Mouse (Mus musculus): ENCODE data around the gene Igf2bp3. TPM values are rescaled to one million over a fixed set of nuclear protein-coding genes. Genes with fewer than 3 reads are reported as not detected.

Gene Igf2bp3
- polyA plus RNA-seq, 1 experiment from 2014 or later, result 96.8 TPM

GRCm38 (mm10) chr6:49114457-49114856 lies 100.3 kb downstream of the Igf2bp3 start:
- H3K27me3 ChIP-seq (replicated peaks), result no peaks in the 10 kb centered on the region
- no peak overlapping the region for H3K9ac ChIP-seq
- no peaks in the 10 kb centered on the region for H3K36me3 ChIP-seq
- ATAC-seq, result peak; percentile 91
- H3K4me3 ChIP-seq (replicated peaks), result no peak overlapping the region
- 67% methylated on average over 6 of the region's 6 CpGs for WGBS
- no peak overlapping the region for H3K4me2 ChIP-seq (replicated peaks)
- H3K4me1 ChIP-seq (replicated peaks), result no peaks in the 10 kb centered on the region
- H3K27ac ChIP-seq, result peak overlapping the region; percentile 39; the same call in 1 of the 2 replicates
- H3K9me3 ChIP-seq, result no peaks in the 10 kb centered on the region

GRCm38 (mm10) chr6:49113895-49114294 lies 100.9 kb downstream of the Igf2bp3 start:
- Histone ChIP-seq H3K36me3 (no peaks in the 10 kb centered on the region), H3K27ac (peak overlapping the region; percentile 39; the same call in 1 of the 2 replicates), H3K4me1 (replicated peaks) (no peaks in the 10 kb centered on the region), H3K9me3 (no peaks in the 10 kb centered on the region), H3K4me2 (replicated peaks) (no peak overlapping the region), H3K4me3 (replicated peaks) (no peak overlapping the region), H3K27me3 (replicated peaks) (no peaks in the 10 kb centered on the region), H3K9ac (no peak overlapping the region)
- ATAC-seq, result peak; percentile 90
- 58% methylated on average over 7 of the region's 7 CpGs for WGBS

DNA sequence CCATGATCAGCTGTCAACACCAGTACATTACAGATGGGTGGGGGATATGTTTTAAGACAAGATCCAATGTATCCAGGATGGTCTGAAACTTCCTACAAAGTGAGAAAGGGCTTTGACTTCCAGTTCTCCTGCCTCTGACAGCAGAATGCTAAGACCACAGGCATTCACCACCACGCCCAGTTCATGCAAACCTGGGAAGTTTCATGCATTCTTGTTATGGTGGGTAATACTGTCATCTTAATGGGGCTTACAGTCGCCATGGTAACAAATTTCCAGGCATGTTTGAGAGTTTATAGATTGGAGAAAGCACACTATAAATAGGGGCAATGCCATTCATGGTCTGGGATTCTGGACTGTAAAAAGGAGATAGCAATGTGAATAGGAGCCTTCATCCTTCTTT lies 105.6 kb downstream of the Igf2bp3 start:
- Histone ChIP-seq H3K27ac (no peak overlapping the region), H3K4me3 (replicated peaks) (no peak overlapping the region), H3K4me1 (replicated peaks) (no peaks in the 10 kb centered on the region), H3K9ac (no peak overlapping the region), H3K9me3 (no peaks in the 10 kb centered on the region), H3K4me2 (replicated peaks) (no peak overlapping the region), H3K36me3 (peaks cover 12% of the 10 kb centered on the region), H3K27me3 (replicated peaks) (no peaks in the 10 kb centered on the region)
- ATAC-seq, result no peak
- 89% methylated on average over 2 of the region's 2 CpGs for WGBS

GRCm38 (mm10) chr6:49106746-49107500 lies 107.8 kb downstream of the Igf2bp3 start:
- no peaks in the 10 kb centered on the region for H3K27me3 ChIP-seq (replicated peaks)
- H3K36me3 ChIP-seq, result peaks cover 12% of the 10 kb centered on the region
- 90% methylated on average over 15 of the region's 15 CpGs for WGBS
- H3K9me3 ChIP-seq, result no peaks in the 10 kb centered on the region
- no peak overlapping the region for H3K9ac ChIP-seq
- ATAC-seq, result no peak
- H3K4me1 ChIP-seq (replicated peaks), result no peaks in the 10 kb centered on the region
- no peak overlapping the region for H3K4me2 ChIP-seq (replicated peaks)
- no peak overlapping the region for H3K27ac ChIP-seq
- H3K4me3 ChIP-seq (replicated peaks), result no peak overlapping the region

DNA sequence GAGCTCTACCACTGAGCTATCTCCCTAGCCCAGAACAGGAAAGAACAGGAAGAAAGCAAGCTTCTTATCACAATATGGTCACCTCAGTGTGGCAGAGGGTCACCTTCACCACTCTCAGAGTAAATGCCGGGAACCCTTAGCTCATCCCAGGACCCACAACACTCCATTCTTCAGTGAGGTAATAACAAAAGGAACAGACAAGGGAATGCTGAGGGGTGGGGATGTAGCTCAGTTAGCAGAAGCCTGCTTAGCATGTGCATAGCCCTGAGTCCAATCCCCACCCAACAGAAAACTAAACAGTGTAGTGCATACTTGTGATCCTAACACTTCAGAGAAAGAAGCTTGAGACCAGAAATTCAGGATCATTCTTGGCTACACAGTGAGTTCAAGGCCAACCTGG lies 115.7 kb downstream of the Igf2bp3 start:
- Histone ChIP-seq H3K27me3 (replicated peaks) (no peaks in the 10 kb centered on the region), H3K4me3 (replicated peaks) (no peak overlapping the region), H3K4me1 (replicated peaks) (peaks cover 14% of the 10 kb centered on the region; the same call in 1 of the 2 replicates)

GRCm38 (mm10) chr6:49097596-49098110 lies 117.1 kb downstream of the Igf2bp3 start:
- peaks cover 15% of the 10 kb centered on the region for H3K36me3 ChIP-seq
- no peaks in the 10 kb centered on the region for H3K27me3 ChIP-seq (replicated peaks)
- no peak for ATAC-seq
- no peak overlapping the region for H3K9ac ChIP-seq
- H3K4me2 ChIP-seq (replicated peaks), result no peak overlapping the region
- H3K27ac ChIP-seq, result no peak overlapping the region; the same call in 1 of the 2 replicates
- no peak overlapping the region for H3K4me3 ChIP-seq (replicated peaks)
- 80% methylated on average over 5 of the region's 5 CpGs for WGBS
- no peaks in the 10 kb centered on the region for H3K9me3 ChIP-seq
- H3K4me1 ChIP-seq (replicated peaks), result peaks cover 14% of the 10 kb centered on the region; the same call in 1 of the 2 replicates

More for the DNA sequence above, 115.7 kb downstream of the Igf2bp3 start:
- ATAC-seq, result no peak
- Histone ChIP-seq H3K36me3 (peaks cover 9% of the 10 kb centered on the region), H3K9me3 (no peaks in the 10 kb centered on the region), H3K9ac (no peak overlapping the region), H3K4me2 (replicated peaks) (no peak overlapping the region), H3K27ac (no peak overlapping the region)
- WGBS, result 97% methylated on average over 1 of the region's 1 CpGs

DNA sequence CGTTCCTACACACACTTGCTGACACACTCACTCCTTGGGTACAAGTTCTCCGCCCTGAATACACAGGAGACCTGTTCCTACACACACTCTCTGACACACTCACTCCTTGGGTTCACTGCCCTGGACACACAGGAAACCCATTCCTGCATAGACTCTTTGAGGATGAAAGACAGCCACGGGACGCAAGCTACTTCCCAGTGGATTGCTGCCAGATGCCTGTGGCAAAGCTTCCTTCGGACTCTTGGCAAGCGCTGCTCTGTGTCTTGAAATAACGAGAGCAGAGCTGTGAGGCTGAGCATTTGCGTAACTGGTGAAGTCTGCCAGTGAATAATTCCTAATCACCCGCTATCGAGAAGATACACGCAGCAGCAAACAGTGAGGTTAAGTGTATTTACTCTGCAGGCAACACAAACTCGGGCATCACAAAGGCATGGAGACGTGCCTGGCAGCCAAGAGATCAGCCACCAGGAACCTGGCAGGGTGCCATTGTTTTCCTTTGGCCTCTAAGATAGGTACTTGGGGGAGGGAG lies 117.8 kb downstream of the Igf2bp3 start:
- peak; percentile 57 for ATAC-seq
- Histone ChIP-seq H3K9ac (no peak overlapping the region), H3K4me3 (replicated peaks) (no peak overlapping the region), H3K4me1 (replicated peaks) (peaks cover 14% of the 10 kb centered on the region; the same call in 1 of the 2 replicates), H3K36me3 (peaks cover 15% of the 10 kb centered on the region), H3K27ac (peak overlapping the region; percentile 13; the same call in 1 of the 2 replicates), H3K9me3 (no peaks in the 10 kb centered on the region), H3K4me2 (replicated peaks) (peak overlapping the region; percentile 23), H3K27me3 (replicated peaks) (no peaks in the 10 kb centered on the region)
- WGBS, result 36% methylated on average over 13 of the region's 13 CpGs

- Histone ChIP-seq H3K27me3 (replicated peaks) (no peaks in the 10 kb centered on the region), H3K27ac (peak overlapping the region; percentile 13; the same call in 1 of the 2 replicates), H3K4me1 (replicated peaks) (peaks cover 14% of the 10 kb centered on the region; the same call in 1 of the 2 replicates), H3K36me3 (peaks cover 18% of the 10 kb centered on the region), H3K9ac (no peak overlapping the region), H3K9me3 (no peaks in the 10 kb centered on the region), H3K4me3 (replicated peaks) (no peak overlapping the region), H3K4me2 (replicated peaks) (peak overlapping the region; percentile 23; the same call in 1 of the 2 replicates)
- 67% methylated on average over 7 of the region's 7 CpGs for WGBS
- ATAC-seq, result peak; percentile 37; the same call in 1 of the 2 replicates
Measured at GRCm38 (mm10) chr6:49096421-49096820, 118.3 kb downstream of the Igf2bp3 start.

- H3K36me3 ChIP-seq, result peaks cover 24% of the 10 kb centered on the region
- no peak for ATAC-seq
- H3K4me3 ChIP-seq (replicated peaks), result no peak overlapping the region
- no peak overlapping the region for H3K27ac ChIP-seq
- H3K9ac ChIP-seq, result no peak overlapping the region
- H3K9me3 ChIP-seq, result no peaks in the 10 kb centered on the region
- H3K27me3 ChIP-seq (replicated peaks), result no peaks in the 10 kb centered on the region
- H3K4me1 ChIP-seq (replicated peaks), result peaks cover 14% of the 10 kb centered on the region; the same call in 1 of the 2 replicates
- H3K4me2 ChIP-seq (replicated peaks), result no peak overlapping the region
- WGBS, result 87% methylated on average over 10 of the region's 10 CpGs
Measured at GRCm38 (mm10) chr6:49094968-49095367, 119.8 kb downstream of the Igf2bp3 start.

GRCm38 (mm10) chr6:49083008-49083407 lies 131.7 kb downstream of the Igf2bp3 start:
- WGBS, result 86% methylated on average over 4 of the region's 4 CpGs
- no peak for ATAC-seq

DNA sequence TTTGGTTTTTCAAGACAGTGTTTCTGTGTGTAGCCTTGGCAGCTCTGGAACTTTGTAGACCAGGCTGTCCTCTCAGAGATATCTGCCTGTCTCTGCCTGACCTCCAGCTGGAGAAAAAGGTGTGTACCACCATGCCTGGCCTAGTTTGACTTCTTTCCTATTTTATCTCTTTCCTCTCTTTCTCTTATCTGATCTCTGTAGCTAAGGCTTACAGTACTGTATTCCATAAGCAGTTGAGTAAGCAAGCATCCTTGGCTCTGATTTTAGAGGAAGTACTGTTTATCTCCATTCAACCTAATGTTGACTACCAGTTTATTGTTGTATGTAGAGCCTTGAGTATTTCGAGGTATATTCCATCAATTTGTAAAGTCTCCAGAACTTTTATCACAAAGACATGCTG lies 135.4 kb downstream of the Igf2bp3 start:
- H3K9ac ChIP-seq, result no peak overlapping the region
- 90% methylated on average over 1 of the region's 1 CpGs for WGBS
- H3K9me3 ChIP-seq, result no peaks in the 10 kb centered on the region
- H3K27ac ChIP-seq, result no peak overlapping the region
- H3K4me2 ChIP-seq (replicated peaks), result no peak overlapping the region
- no peak for ATAC-seq
- H3K36me3 ChIP-seq, result peaks cover 6% of the 10 kb centered on the region; the same call in 1 of the 2 replicates
- peaks cover 7% of the 10 kb centered on the region for H3K4me1 ChIP-seq (replicated peaks)
- no peaks in the 10 kb centered on the region for H3K27me3 ChIP-seq (replicated peaks)
- no peak overlapping the region for H3K4me3 ChIP-seq (replicated peaks)

More at GRCm38 (mm10) chr6:49083008-49083407, 131.7 kb downstream of the Igf2bp3 start:
- Histone ChIP-seq H3K27ac (no peak overlapping the region), H3K9me3 (no peaks in the 10 kb centered on the region), H3K4me3 (replicated peaks) (no peak overlapping the region), H3K4me2 (replicated peaks) (no peak overlapping the region), H3K9ac (no peak overlapping the region), H3K4me1 (replicated peaks) (no peaks in the 10 kb centered on the region), H3K36me3 (peaks cover 18% of the 10 kb centered on the region), H3K27me3 (replicated peaks) (no peaks in the 10 kb centered on the region)

GRCm38 (mm10) chr6:49077894-49078293 lies 136.9 kb downstream of the Igf2bp3 start:
- Histone ChIP-seq H3K27ac (no peak overlapping the region), H3K9ac (no peak overlapping the region), H3K36me3 (no peaks in the 10 kb centered on the region), H3K9me3 (no peaks in the 10 kb centered on the region), H3K4me1 (replicated peaks) (peaks cover 7% of the 10 kb centered on the region), H3K27me3 (replicated peaks) (no peaks in the 10 kb centered on the region), H3K4me3 (replicated peaks) (no peak overlapping the region), H3K4me2 (replicated peaks) (no peak overlapping the region)
- no peak for ATAC-seq
- WGBS, result 78% methylated on average over 2 of the region's 2 CpGs

Measured in intestine, embryonic 15.5 days (tissue).